Mouse (Mus musculus): Measurements from ENCODE around the gene Lrit3. TPM values are rescaled to one million over a fixed set of nuclear protein-coding genes. Genes with fewer than 3 reads are reported as not detected.
A peak's percentile ranks its signal among the peaks of the same experiment; 100 is the strongest.

The Lrit3 gene
- not detected in 2 replicates for polyA plus RNA-seq (2012; ENCODE audit: insufficient read depth, insufficient read length, missing spikeins)

- no peak within 1 kb of the TSS for H3K4me3 ChIP-seq (ENCODE audit: insufficient read depth, low read depth, low read length)
- H3K27ac ChIP-seq (replicated peaks; ENCODE audit: low read depth, low read length), result no peak within 1 kb of the TSS
- no peaks in the 10 kb centered on the region for H3K4me1 ChIP-seq (ENCODE audit: control insufficient read depth, insufficient read depth, insufficient read length, low read length)
These were observed at the start of gene Lrit3 for GRCm38 (mm10) chr3:129803765-129804164. Lrit3 (minus strand) TSS chr3:129804030.

GRCm38 (mm10) chr3:129846846-129847245, 43.0 kb upstream of the Lrit3 start:
- Histone ChIP-seq H3K4me3 (ENCODE audit: insufficient read depth, low read depth, low read length) (no peak overlapping the region), H3K27ac (replicated peaks; ENCODE audit: low read depth, low read length) (no peak overlapping the region), H3K4me1 (ENCODE audit: control insufficient read depth, insufficient read depth, insufficient read length, low read length) (no peaks in the 10 kb centered on the region)

DNA sequence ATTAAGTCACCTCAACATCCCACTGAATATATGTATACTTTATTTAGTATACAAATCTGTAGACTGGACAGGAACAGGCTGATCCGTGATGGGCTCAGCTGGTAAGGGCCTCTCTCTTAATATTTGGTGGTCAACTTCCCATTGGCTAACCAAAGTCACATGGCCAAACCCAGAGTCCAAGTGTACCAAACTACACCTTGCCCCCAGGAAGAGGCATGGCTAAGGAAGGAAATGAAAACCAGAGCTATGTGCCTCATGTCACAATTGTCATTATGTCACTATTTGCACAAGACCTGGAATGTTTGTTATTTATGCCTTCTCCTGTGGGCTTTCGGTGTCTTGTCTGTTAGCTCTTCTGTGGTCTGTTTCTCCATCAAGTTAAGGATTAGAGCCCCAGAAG, 42.0 kb upstream of the Lrit3 start:
- no peak overlapping the region for H3K27ac ChIP-seq (replicated peaks; ENCODE audit: low read depth, low read length)
- H3K4me3 ChIP-seq (ENCODE audit: insufficient read depth, low read depth, low read length), result no peak overlapping the region
- no peaks in the 10 kb centered on the region for H3K4me1 ChIP-seq (ENCODE audit: control insufficient read depth, insufficient read depth, insufficient read length, low read length)

GRCm38 (mm10) chr3:129838017-129838416, 34.2 kb upstream of the Lrit3 start:
- H3K27ac ChIP-seq (replicated peaks; ENCODE audit: low read depth, low read length), result no peak overlapping the region
- no peaks in the 10 kb centered on the region for H3K4me1 ChIP-seq (ENCODE audit: control insufficient read depth, insufficient read depth, insufficient read length, low read length)
- H3K4me3 ChIP-seq (ENCODE audit: insufficient read depth, low read depth, low read length), result no peak overlapping the region

DNA sequence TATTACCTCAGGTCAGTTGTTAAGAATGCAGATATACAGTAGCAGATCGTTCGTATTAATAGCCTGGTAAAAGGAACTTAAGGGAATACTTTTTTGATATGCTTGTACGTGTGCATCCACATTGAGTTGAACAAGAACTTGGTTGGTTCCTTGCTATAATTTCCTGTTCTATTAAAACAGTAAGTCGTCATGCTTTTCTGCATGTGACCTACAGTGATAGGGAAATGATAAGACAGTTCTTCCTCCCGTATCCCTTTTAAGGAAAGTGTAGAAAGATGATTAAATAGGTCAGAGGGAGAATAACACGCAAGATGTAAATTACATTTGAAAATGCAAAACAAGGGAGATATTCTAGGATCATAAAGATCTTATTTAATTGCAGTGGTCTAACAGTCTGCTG, 33.1 kb upstream of the Lrit3 start:
- H3K27ac ChIP-seq (replicated peaks; ENCODE audit: low read depth, low read length), result no peak overlapping the region
- no peak overlapping the region for H3K4me3 ChIP-seq (ENCODE audit: insufficient read depth, low read depth, low read length)
- H3K4me1 ChIP-seq (ENCODE audit: control insufficient read depth, insufficient read depth, insufficient read length, low read length), result no peaks in the 10 kb centered on the region

DNA sequence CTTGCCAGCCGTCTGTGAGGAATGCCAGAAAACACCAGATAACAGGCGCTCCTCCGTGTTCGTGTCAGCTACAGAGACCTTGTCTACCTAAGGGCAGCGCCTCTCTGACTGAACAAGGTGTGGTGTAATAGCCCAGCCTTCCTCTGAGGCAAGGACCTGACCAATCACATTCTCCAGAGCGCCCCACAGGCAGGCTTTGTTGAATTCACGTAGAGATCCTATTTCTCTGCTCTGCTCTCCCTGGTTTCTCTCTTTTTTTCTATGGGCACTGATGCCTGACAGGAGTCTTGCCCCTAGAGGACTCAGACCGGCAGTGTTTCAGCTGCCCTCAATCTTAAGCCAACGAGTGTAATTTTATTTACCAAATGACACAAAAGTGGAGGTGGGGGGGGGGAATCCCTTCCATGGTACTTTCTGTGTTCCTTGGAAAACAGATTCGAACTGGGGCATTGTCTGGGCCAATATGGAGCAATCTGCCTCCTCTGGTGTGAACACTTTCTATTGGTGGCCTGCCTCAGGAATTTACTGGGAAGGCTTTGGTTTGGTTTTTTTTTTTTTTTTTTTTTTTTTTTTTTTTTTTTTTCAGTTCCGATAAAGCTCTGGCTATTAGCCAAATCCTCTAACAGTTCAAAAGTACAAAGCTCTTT, 32.3 kb upstream of the Lrit3 start:
- no peaks in the 10 kb centered on the region for H3K4me1 ChIP-seq (ENCODE audit: control insufficient read depth, insufficient read depth, insufficient read length, low read length)
- H3K27ac ChIP-seq (replicated peaks; ENCODE audit: low read depth, low read length), result no peak overlapping the region
- no peak overlapping the region for H3K4me3 ChIP-seq (ENCODE audit: insufficient read depth, low read depth, low read length)

GRCm38 (mm10) chr3:129835388-129835934, 31.6 kb upstream of the Lrit3 start, which contains the start of gene Cfi:
Cfi (plus strand) TSS chr3:129835884.
- H3K4me1 ChIP-seq (ENCODE audit: control insufficient read depth, insufficient read depth, insufficient read length, low read length), result no peaks in the 10 kb centered on the region
- no peak within 1 kb of the TSS for H3K27ac ChIP-seq (replicated peaks; ENCODE audit: low read depth, low read length)

GRCm38 (mm10) chr3:129831035-129831568, 27.3 kb upstream of the Lrit3 start, which contains the start of gene Gar1:
Gar1 (minus strand) TSS chr3:129831396.
- Histone ChIP-seq H3K4me1 (ENCODE audit: control insufficient read depth, insufficient read depth, insufficient read length, low read length) (no peaks in the 10 kb centered on the region), H3K4me3 (ENCODE audit: insufficient read depth, low read depth, low read length) (peak within 1 kb of the TSS; percentile 82), H3K27ac (replicated peaks; ENCODE audit: low read depth, low read length) (peak within 1 kb of the TSS; percentile 82)

More at GRCm38 (mm10) chr3:129835388-129835934, 31.6 kb upstream of the Lrit3 start, which contains the start of gene Cfi:
- H3K4me3 ChIP-seq (ENCODE audit: insufficient read depth, low read depth, low read length), result no peak within 1 kb of the TSS

GRCm38 (mm10) chr3:129830626-129831025, 26.8 kb upstream of the Lrit3 start:
- Histone ChIP-seq H3K27ac (replicated peaks; ENCODE audit: low read depth, low read length) (peak overlapping the region; percentile 82), H3K4me1 (ENCODE audit: control insufficient read depth, insufficient read depth, insufficient read length, low read length) (no peaks in the 10 kb centered on the region), H3K4me3 (ENCODE audit: insufficient read depth, low read depth, low read length) (peak overlapping the region; percentile 82)

- no peaks in the 10 kb centered on the region for H3K4me1 ChIP-seq (ENCODE audit: control insufficient read depth, insufficient read depth, insufficient read length, low read length)
- no peak overlapping the region for H3K27ac ChIP-seq (replicated peaks; ENCODE audit: low read depth, low read length)
- H3K4me3 ChIP-seq (ENCODE audit: insufficient read depth, low read depth, low read length), result no peak overlapping the region
These were observed 23.9 kb upstream of the Lrit3 start for GRCm38 (mm10) chr3:129827691-129828090.

DNA sequence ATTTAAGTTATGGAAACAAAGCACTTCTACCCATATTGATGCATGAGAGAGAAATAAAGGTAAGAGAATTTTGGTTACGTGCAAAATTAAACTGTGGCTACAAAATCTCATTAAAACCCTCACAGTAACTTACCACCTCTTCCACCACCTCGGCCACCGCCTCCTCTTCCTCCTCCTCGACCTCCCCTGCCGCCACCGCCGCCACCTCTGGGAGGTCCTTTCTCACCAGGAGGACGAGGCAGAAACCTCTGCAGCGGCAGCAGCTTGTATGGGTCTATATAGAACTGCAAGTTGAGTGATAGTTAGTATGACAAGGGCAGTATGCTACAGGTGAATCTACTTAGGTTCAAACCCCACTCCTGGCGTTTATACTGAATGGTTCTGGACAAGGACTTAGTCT, 22.9 kb upstream of the Lrit3 start:
- H3K4me3 ChIP-seq (ENCODE audit: insufficient read depth, low read depth, low read length), result no peak overlapping the region
- H3K27ac ChIP-seq (replicated peaks; ENCODE audit: low read depth, low read length), result no peak overlapping the region
- no peaks in the 10 kb centered on the region for H3K4me1 ChIP-seq (ENCODE audit: control insufficient read depth, insufficient read depth, insufficient read length, low read length)

GRCm38 (mm10) chr3:129824891-129825290, 21.1 kb upstream of the Lrit3 start:
- no peak overlapping the region for H3K27ac ChIP-seq (replicated peaks; ENCODE audit: low read depth, low read length)
- no peak overlapping the region for H3K4me3 ChIP-seq (ENCODE audit: insufficient read depth, low read depth, low read length)
- H3K4me1 ChIP-seq (ENCODE audit: control insufficient read depth, insufficient read depth, insufficient read length, low read length), result no peaks in the 10 kb centered on the region

- Histone ChIP-seq H3K27ac (replicated peaks; ENCODE audit: low read depth, low read length) (no peak overlapping the region), H3K4me1 (ENCODE audit: control insufficient read depth, insufficient read depth, insufficient read length, low read length) (no peaks in the 10 kb centered on the region), H3K4me3 (ENCODE audit: insufficient read depth, low read depth, low read length) (no peak overlapping the region)
These were observed 20.3 kb upstream of the Lrit3 start for GRCm38 (mm10) chr3:129824146-129824545.

DNA sequence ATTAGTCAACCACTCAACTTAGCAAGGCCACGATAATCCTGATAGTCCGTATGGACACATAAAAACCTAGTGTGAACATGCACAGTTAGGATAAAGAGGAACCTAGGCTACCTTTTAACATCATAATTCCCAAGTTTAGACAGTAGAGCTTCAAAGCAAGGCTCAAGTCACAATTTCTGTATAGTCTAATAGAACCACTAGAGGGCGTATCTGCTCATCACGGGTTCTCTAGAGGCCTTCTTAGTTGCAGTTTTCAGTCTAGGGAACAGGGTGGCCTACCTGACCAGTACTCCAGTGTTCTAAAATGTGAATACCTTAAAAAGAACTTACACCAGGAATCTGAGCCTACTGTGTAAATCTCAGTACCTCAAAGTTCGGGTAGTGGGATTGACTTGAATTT, 19.5 kb upstream of the Lrit3 start:
- Histone ChIP-seq H3K4me1 (ENCODE audit: control insufficient read depth, insufficient read depth, insufficient read length, low read length) (no peaks in the 10 kb centered on the region), H3K27ac (replicated peaks; ENCODE audit: low read depth, low read length) (no peak overlapping the region), H3K4me3 (ENCODE audit: insufficient read depth, low read depth, low read length) (no peak overlapping the region)

GRCm38 (mm10) chr3:129822206-129822775, 18.5 kb upstream of the Lrit3 start, which contains the start of gene Rrh:
Rrh (minus strand) TSS chr3:129822587.
- no peaks in the 10 kb centered on the region for H3K4me1 ChIP-seq (ENCODE audit: control insufficient read depth, insufficient read depth, insufficient read length, low read length)
- no peak within 1 kb of the TSS for H3K4me3 ChIP-seq (ENCODE audit: insufficient read depth, low read depth, low read length)
- H3K27ac ChIP-seq (replicated peaks; ENCODE audit: low read depth, low read length), result no peak within 1 kb of the TSS

Measured in brown adipose tissue, adult 24 weeks (tissue).